Mouse (Mus musculus) cerebellum, adult 2 months (tissue): ENCODE data around the gene Trim16. TPM values are rescaled to one million over a fixed set of nuclear protein-coding genes. Genes with fewer than 3 reads are reported as not detected.
A peak's percentile ranks its signal among the peaks of the same experiment; 100 is the strongest.

ENCODE experiments used
- DNase-seq, 2 experiments: peaks; one replicate each; pipeline ENCODE4 v3.0.0; 2021
- H3K27ac ChIP-seq: fragments of 200-500 bp; 2 replicates; pipeline ENCODE4 v1.5.1; 2012; ENCODE audit warnings: low read length, control low read depth, inconsistent platforms; ENCODE audit not compliant: insufficient read depth
- H3K27me3 ChIP-seq: fragments of 200-500 bp; 2 replicates; pipeline ENCODE4 v1.6.1; 2012; ENCODE audit warnings: inconsistent platforms, mild to moderate bottlenecking, low read length, moderate library complexity; ENCODE audit not compliant: control insufficient read depth, insufficient read depth
- H3K4me1 ChIP-seq: fragments of 200-500 bp; 2 replicates; pipeline ENCODE4 v1.6.1; 2011; ENCODE audit warnings: low read length; ENCODE audit not compliant: control insufficient read depth, insufficient read depth
- H3K4me3 ChIP-seq: fragments of 200-500 bp; replicated peaks from 2 replicates; pipeline ENCODE3; 2011; ENCODE audit warnings: mild to moderate bottlenecking, low read depth, low read length, control low read depth; ENCODE audit not compliant: insufficient read depth
- CTCF ChIP-seq: fragments of 200-500 bp; IDR thresholded peaks from 2 replicates; pipeline ENCODE4 v1.5.1; 2011; ENCODE audit warnings: low read depth, mild to moderate bottlenecking, control low read depth, low read length, moderate library complexity, borderline replicate concordance; ENCODE audit not compliant: insufficient read depth
- POLR2A ChIP-seq: fragments of 200-500 bp; IDR thresholded peaks from 2 replicates; pipeline ENCODE4 v1.6.1; 2011; ENCODE audit warnings: low read length, control low read depth, borderline replicate concordance; ENCODE audit not compliant: insufficient read depth
- WGBS: fragments of 180-500 bp; shearing (Covaris S2); methylation state at CpG from one replicate; pipeline ENCODE4 v1.1.7; 2018; 5-methylcytosine and 5-hydroxymethylcytosine counted together
- polyA plus RNA-seq: library from polyadenylated mRNA; depleted of rRNA; stranded (reverse); fragments of >200 nt; gene quantifications from 2 replicates; pipeline ENCODE4 v1.2.3, GENCODE M21; 2012; rRNA removed

Gene Trim16
- 4.0 and 4.2 TPM in 2 replicates for polyA plus RNA-seq

DNA sequence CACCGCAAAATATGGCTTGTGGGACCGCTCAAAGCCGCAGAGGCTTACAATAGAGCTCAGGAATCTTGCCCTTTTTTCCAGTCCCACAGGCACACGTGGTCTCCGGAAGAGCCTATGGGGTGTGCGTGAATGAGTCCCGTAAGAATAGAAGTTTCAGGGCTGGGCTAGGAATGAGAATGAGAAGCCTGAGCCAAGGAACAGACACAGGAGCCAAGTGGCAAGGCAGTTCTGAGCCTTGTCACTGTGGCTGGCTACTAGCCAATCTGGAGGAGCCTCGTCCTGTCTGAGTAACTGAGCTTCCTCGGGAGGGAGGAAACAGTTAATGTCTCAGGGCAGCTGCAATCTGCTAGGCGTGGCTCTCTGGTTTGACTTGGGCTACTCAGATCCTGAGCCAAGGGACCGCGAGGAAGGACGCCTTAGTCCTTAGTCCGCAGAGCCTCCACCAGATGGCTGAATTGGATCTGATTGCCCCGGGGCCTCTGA lies at the start of gene Trim16:
Gene Trim16, plus strand, starts transcription at position 173 of the 483 bp plus-strand sequence.
- no peak within 1 kb of the TSS for H3K27ac ChIP-seq
- DNase-seq = peak; percentile 52 to 58
- H3K4me1 ChIP-seq = peaks cover 8% of the 10 kb centered on the region
- no peak for TF ChIP-seq CTCF
- TF ChIP-seq POLR2A = no peak
- H3K27me3 ChIP-seq = no peaks in the 10 kb centered on the region
- WGBS = 4% methylated on average over 15 of the region's 15 CpGs
- peak within 1 kb of the TSS; percentile 39 for H3K4me3 ChIP-seq

DNA sequence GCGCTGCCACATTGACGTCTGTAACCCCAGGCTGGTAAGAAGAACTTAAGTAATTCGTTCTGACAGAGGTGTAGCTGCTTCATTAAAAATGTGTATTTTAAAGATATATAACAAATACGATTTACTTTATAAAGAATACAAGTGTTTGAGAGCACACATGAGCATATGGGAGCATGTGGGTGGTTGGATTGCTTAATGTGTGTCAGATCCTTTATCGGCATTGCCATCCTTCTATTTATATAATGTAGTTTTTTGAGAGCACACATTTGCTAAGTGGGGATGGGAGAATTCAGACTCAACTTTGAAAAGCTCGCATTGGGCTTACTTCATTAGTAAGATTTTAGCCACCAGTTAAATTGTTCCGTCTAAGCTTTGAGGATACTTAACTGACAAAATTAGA lies 43.5 kb upstream of the Trim16 start:
- no peak overlapping the region for H3K4me3 ChIP-seq
- no peaks in the 10 kb centered on the region for H3K4me1 ChIP-seq
- H3K27me3 ChIP-seq = no peaks in the 10 kb centered on the region
- TF ChIP-seq CTCF (no peak), POLR2A (no peak)
- H3K27ac ChIP-seq = no peak overlapping the region
- 96% methylated on average over 7 of the region's 7 CpGs for WGBS
- no peak for DNase-seq

- Histone ChIP-seq H3K27ac (no peak within 1 kb of the TSS), H3K4me3 (peak within 1 kb of the TSS; percentile 62), H3K27me3 (no peaks in the 10 kb centered on the region), H3K4me1 (peaks cover 3% of the 10 kb centered on the region; the same call in 1 of the 2 replicates)
- DNase-seq = peak; percentile 86 to 87
- no peak for TF ChIP-seq CTCF
- peak; percentile 63; the same call in 1 of the 2 replicates for TF ChIP-seq POLR2A
- WGBS = 5% methylated on average over 34 of the region's 34 CpGs
Measured at GRCm38 (mm10) chr11:62788935-62789616, 31.0 kb upstream of the Trim16 start, which contains the start of gene Zfp286. Gene Zfp286 (minus strand): TSS chr11:62789462.

- no peaks in the 10 kb centered on the region for H3K27me3 ChIP-seq
- H3K27ac ChIP-seq = no peak overlapping the region
- TF ChIP-seq CTCF (no peak), POLR2A (no peak)
- DNase-seq = no peak
- 53% methylated on average over 3 of the region's 3 CpGs for WGBS
- peaks cover 3% of the 10 kb centered on the region; the same call in 1 of the 2 replicates for H3K4me1 ChIP-seq
- peak overlapping the region; percentile 62 for H3K4me3 ChIP-seq
Measured at GRCm38 (mm10) chr11:62789617-62789936, 30.5 kb upstream of the Trim16 start.

DNA sequence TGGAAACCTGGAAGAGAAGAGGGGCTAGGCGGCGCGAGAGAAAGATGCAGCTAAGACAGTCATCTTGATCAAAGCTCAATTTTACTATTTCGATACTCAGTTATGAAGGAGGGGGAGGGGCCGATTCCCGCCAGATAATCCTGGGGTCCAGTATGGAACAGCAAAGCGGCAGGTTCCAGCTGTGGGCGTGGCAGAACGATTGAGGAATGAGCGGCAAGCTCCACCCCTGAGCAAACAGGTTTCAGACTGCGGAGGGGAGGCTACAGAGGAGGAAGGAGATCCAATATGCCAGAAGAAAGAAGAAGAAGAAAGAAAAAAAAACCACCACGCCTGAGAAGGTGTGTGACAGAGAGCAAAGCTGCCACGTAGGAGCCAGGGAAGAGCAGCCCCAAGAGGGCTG lies 15.9 kb upstream of the Trim16 start:
- Histone ChIP-seq H3K4me3 (no peak overlapping the region), H3K4me1 (no peaks in the 10 kb centered on the region), H3K27me3 (no peaks in the 10 kb centered on the region), H3K27ac (no peak overlapping the region)
- 54% methylated on average over 13 of the region's 13 CpGs for WGBS
- no peak for DNase-seq
- TF ChIP-seq POLR2A (no peak), CTCF (no peak)

GRCm38 (mm10) chr11:62807965-62808364 lies 12.1 kb upstream of the Trim16 start:
- no peak for DNase-seq
- Histone ChIP-seq H3K27me3 (no peaks in the 10 kb centered on the region), H3K27ac (no peak overlapping the region), H3K4me1 (no peaks in the 10 kb centered on the region), H3K4me3 (no peak overlapping the region)
- WGBS = 84% methylated on average over 2 of the region's 2 CpGs
- no peak for TF ChIP-seq CTCF
- no peak for TF ChIP-seq POLR2A

DNA sequence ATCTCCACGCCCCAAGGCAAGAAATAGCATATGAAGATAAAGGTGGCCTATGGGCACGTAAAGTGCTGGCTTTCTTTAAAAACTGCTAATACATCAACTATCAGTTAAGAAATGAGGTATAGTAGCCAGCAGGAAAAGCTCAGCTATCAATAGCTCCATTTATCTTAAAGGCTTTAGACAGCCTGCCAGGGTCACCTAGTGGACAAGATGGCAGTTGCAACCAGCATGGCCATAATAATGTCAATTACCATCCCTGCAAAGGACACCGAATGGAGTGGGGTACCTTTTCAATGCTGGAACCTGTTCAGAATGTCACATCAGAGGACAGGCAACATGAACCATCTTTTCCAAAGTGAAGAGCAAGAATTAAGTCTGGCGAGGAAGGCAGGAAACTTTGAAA lies 10.8 kb upstream of the Trim16 start:
- TF ChIP-seq POLR2A (no peak), CTCF (peak; percentile 36; the same call in 1 of the 2 replicates)

DNA sequence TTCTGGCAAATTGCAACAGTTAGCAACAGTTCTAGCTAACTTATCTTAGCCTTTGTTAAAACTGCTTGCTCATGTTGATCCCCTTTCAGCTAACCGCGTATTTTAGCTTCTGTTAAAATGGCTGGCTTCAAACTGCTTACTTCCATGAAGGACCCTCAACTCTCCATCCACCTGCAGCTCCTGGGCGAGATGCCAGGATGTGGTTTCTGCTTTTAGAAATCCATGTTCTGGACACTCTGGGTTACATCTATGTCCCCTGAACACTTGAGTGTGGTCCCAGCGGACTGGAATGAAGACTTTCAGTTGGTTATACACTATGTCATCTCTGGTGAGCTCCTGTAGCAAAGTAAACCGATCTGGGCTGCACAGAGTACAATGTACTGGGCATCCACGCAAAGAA lies 7.8 kb upstream of the Trim16 start:
- Histone ChIP-seq H3K27ac (no peak overlapping the region), H3K27me3 (no peaks in the 10 kb centered on the region), H3K4me1 (peaks cover 5% of the 10 kb centered on the region), H3K4me3 (no peak overlapping the region)
- TF ChIP-seq CTCF (no peak), POLR2A (no peak)
- DNase-seq = no peak
- 86% methylated on average over 6 of the region's 6 CpGs for WGBS

More for the DNA sequence above, 10.8 kb upstream of the Trim16 start:
- DNase-seq = no peak
- no peaks in the 10 kb centered on the region for H3K27me3 ChIP-seq
- no peak overlapping the region for H3K4me3 ChIP-seq
- H3K27ac ChIP-seq = no peak overlapping the region
- no peaks in the 10 kb centered on the region for H3K4me1 ChIP-seq
- WGBS = 75% methylated on average over 4 of the region's 4 CpGs

GRCm38 (mm10) chr11:62813497-62813896 lies 6.5 kb upstream of the Trim16 start:
- Histone ChIP-seq H3K27me3 (no peaks in the 10 kb centered on the region), H3K27ac (no peak overlapping the region), H3K4me3 (no peak overlapping the region), H3K4me1 (peaks cover 5% of the 10 kb centered on the region)
- WGBS = 46% methylated on average over 1 of the region's 1 CpGs
- DNase-seq = no peak
- no peak for TF ChIP-seq CTCF
- TF ChIP-seq POLR2A = no peak
